Mouse (Mus musculus): Measurements from ENCODE around the gene Nfic.

Nfic gene

GRCm38 (mm10) chr10:81356991-81357844 lies 98.2 kb downstream of the Nfic start, which contains the start of gene Mfsd12:
TSS of gene Mfsd12 (plus strand) at chr10:81357491.
- peak; percentile 86 for DNase-seq (ENCODE audit: low read depth)

GRCm38 (mm10) chr10:81356352-81356990 lies 99.0 kb downstream of the Nfic start:
- no peak for DNase-seq (ENCODE audit: low read depth)

DNA sequence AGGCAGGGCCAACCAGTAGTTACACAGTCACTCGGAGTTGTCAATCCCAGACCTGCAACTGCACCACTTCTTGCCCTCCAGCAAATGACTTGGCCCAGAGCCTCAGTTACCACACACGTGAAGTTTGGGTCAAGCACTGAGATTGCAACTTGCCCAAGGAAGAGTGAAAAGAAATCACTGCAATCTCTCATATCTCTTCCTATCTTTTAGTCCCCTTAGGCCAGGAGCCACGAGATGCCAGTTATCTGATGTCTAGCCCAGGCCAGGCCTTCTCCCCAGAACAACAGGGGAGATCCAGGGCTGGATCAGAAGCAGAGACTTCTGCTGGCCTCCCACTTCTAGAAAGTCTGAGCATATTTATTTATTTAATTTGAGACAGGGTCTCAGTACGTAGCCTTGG lies 99.9 kb downstream of the Nfic start:
- no peak for DNase-seq (ENCODE audit: low read depth)

- DNase-seq (ENCODE audit: low read depth) = no peak
These were observed 100.5 kb downstream of the Nfic start for GRCm38 (mm10) chr10:81354738-81355477.

GRCm38 (mm10) chr10:81351678-81352291 lies 103.7 kb downstream of the Nfic start:
- DNase-seq (ENCODE audit: low read depth) = peak; percentile 68

- peak; percentile 97 for DNase-seq (ENCODE audit: low read depth)
These were observed 104.9 kb downstream of the Nfic start, which contains the start of gene Hmg20b for GRCm38 (mm10) chr10:81350351-81351063. TSS of gene Hmg20b (minus strand) at chr10:81350480.

DNA sequence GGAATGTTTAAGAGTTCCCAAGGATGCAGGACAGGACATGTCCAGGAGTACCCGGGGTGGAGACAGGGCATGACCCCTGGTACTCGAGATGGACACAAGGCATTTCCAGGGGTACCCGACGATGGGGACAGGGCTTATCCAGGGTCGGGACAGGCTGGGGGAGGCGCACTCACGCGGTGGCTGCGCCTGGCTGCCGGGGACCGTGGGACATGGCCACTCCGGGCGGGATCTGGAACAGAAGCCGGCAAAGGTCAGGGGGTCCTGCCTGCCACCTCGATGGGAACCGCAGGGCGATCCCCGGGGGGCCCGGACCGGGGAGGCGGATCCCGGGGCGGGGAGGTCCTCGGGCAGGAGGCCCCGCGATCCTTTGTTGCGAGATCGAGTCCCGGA lies 105.5 kb downstream of the Nfic start:
- DNase-seq (ENCODE audit: low read depth) = no peak

DNA sequence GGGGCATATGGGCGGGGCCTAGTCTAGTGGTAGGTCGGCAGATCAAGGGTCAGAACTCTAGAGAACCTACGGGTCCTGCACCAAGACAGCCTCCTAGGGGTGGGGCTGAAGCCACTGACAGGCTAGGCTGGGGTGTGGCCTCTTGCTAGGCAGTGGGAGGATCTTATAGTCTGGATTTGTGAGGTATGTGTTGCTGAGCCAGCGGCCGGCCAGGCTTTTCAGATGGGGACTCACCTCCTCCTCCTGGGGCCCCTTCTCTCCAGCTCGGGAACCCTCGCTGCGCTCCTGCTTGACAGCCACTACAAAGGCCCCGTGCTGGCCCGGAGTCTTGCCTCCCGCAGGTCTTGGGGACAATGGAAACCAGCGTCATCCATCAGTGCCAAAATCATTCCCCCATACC lies 106.3 kb downstream of the Nfic start:
- peak; percentile 70 for DNase-seq (ENCODE audit: low read depth)

GRCm38 (mm10) chr10:81346453-81347067 lies 108.9 kb downstream of the Nfic start:
- peak; percentile 64 for DNase-seq (ENCODE audit: low read depth)
